Mouse (Mus musculus) megakaryocyte, embryonic 14.5 days (primary cell): ENCODE data around the gene Gpr142. TPM values are rescaled to one million over a fixed set of nuclear protein-coding genes. Genes with fewer than 3 reads are reported as not detected.

Experiments
- H3K27me3 ChIP-seq: replicated peaks from 2 replicates; pipeline ENCODE3; 2012; ENCODE audit warnings: inconsistent platforms
- H3K36me3 ChIP-seq: replicated peaks from 2 replicates; pipeline ENCODE3; 2012; ENCODE audit warnings: low read length, inconsistent platforms, mixed read lengths
- H3K4me1 ChIP-seq: 2 replicates; pipeline ENCODE4 v1.6.1; 2012; ENCODE audit warnings: inconsistent platforms
- H3K4me3 ChIP-seq: replicated peaks from 2 replicates; pipeline ENCODE3; 2012; ENCODE audit warnings: moderate library complexity, mild to moderate bottlenecking, inconsistent platforms
- H3K9me3 ChIP-seq: 2 replicates; pipeline ENCODE4 v1.6.1; 2012; ENCODE audit warnings: inconsistent platforms
- FLI1 ChIP-seq: IDR thresholded peaks from 2 replicates; pipeline ENCODE4 v1.6.1; 2012; ENCODE audit warnings: low read length, inconsistent platforms, mixed read lengths
- GATA1 ChIP-seq: IDR thresholded peaks from 3 replicates; pipeline ENCODE4 v1.6.1; 2012; ENCODE audit warnings: mixed read lengths, low read length, inconsistent platforms, borderline replicate concordance
- polyA plus RNA-seq: library from polyadenylated mRNA; stranded (reverse); fragments of >175 nt; gene quantifications from 2 replicates; pipeline ENCODE4 v1.2.3, GENCODE M21; 2012; ENCODE audit warnings: low replicate concordance; ENCODE audit not compliant: insufficient read depth

The Gpr142 gene
- polyA plus RNA-seq, 1 experiment = not detected

DNA sequence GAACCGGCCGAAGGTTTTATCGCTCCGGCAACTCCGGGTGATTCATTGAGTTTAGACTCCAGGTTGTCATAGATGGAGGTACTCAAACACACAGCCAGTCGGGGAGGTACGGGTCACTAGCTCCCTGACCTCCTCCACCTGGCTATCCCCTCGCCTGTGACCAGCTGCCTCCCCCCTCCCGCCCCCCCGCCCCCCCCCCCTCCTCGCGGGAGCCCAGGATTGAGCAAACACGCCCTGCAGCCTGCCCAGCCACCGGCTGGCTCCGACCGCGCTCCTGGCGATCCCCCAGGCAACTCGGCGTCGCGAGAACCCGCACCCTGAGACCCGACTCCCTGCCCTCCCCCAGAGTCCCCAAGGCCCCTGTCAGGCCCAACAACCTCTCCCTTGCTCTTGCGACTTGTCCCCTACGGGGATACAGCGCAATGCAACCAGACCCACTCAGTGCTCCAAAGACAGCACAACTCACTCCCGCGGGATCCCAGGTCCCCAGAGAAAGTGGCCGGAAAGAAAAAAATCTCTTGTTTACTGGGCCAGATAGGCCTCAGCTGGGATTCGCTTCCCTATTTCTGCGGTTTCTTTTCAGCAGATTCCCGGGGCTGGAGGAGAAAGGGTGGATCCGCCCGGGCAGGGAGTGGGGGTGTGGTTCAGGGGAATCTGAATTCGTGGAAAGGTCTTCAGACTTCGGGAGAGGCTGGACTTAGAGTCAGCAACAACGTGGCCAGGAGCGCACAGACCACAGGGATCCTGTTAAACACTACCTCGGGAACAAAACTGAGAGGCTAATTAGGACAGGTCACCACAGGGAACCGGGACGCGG, 51.9 kb downstream of the Gpr142 start, which contains the start of gene Gprc5c:
Gene Gprc5c, plus strand, starts transcription at position 701 of the 817 bp plus-strand sequence.
- peaks cover 3% of the 10 kb centered on the region for H3K36me3 ChIP-seq
- peaks cover 64% of the 10 kb centered on the region for H3K27me3 ChIP-seq
- no peak for TF ChIP-seq FLI1
- TF ChIP-seq GATA1 = no peak
- H3K4me1 ChIP-seq = peaks cover 79% of the 10 kb centered on the region
- H3K9me3 ChIP-seq = no peaks in the 10 kb centered on the region
- H3K4me3 ChIP-seq = peak within 1 kb of the TSS; percentile 96

DNA sequence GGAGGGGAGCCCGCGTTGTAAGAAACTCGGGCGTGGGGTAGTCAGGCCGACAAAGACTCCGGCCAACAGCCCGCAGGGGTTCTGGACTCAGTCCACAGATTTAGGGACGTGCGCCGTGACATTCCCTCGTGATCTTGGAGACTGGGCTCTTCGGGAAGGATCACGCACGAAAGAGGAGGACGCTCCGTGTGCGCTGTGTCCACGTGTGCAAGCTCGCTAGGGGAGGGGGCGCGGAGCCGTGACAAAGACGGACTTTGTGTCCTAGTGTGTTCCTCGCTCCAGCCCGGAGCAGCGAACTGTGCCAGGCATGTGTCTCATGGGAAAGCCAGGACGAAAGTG, 52.5 kb downstream of the Gpr142 start:
- no peak for TF ChIP-seq GATA1
- no peak for TF ChIP-seq FLI1
- peak overlapping the region; percentile 96 for H3K4me3 ChIP-seq

DNA sequence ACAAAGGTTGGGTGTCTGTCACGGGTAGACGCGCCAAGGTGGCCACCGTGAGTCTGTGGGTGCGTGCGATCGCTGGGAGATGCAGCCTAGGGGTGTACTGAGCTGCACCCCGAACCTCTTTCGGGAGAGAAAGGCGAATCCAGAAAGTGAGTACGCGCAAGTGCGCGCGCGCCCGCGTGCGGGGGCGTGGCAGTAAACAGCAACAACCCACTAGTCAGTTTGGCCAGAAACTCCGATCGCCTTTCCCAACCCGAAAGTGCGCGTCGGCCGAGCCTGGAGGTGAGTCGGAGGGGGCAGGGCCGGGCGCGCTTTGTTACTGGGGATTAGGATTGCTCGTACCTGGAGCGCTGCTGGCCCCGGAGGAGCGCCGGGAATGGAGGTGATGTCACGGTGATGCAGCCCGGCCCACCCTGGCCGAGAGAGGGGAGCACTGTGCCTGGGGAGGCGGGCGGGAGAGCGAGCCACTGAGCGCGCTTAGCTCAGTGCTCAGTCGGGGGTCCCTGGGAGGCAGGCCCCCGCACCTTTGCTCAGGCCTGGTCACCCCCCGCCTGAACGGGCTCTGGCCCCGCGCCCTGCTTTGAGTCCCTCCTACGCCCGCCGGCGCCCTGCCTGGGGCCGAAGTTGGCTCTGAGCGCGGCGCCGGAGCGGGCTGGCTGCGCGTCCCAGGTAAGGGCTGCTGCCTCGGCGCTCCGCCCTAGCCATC, 53.0 kb downstream of the Gpr142 start:
- H3K4me1 ChIP-seq = peaks cover 68% of the 10 kb centered on the region
- H3K9me3 ChIP-seq = no peaks in the 10 kb centered on the region; the same call in 1 of the 2 replicates
- peaks cover 66% of the 10 kb centered on the region for H3K27me3 ChIP-seq
- peaks cover 6% of the 10 kb centered on the region for H3K36me3 ChIP-seq
- TF ChIP-seq GATA1 (no peak), FLI1 (no peak)
- H3K4me3 ChIP-seq = peak overlapping the region; percentile 96

More for the DNA sequence above, 52.5 kb downstream of the Gpr142 start:
- peaks cover 64% of the 10 kb centered on the region for H3K27me3 ChIP-seq
- H3K4me1 ChIP-seq = peaks cover 73% of the 10 kb centered on the region
- peaks cover 3% of the 10 kb centered on the region for H3K36me3 ChIP-seq
- no peaks in the 10 kb centered on the region for H3K9me3 ChIP-seq

DNA sequence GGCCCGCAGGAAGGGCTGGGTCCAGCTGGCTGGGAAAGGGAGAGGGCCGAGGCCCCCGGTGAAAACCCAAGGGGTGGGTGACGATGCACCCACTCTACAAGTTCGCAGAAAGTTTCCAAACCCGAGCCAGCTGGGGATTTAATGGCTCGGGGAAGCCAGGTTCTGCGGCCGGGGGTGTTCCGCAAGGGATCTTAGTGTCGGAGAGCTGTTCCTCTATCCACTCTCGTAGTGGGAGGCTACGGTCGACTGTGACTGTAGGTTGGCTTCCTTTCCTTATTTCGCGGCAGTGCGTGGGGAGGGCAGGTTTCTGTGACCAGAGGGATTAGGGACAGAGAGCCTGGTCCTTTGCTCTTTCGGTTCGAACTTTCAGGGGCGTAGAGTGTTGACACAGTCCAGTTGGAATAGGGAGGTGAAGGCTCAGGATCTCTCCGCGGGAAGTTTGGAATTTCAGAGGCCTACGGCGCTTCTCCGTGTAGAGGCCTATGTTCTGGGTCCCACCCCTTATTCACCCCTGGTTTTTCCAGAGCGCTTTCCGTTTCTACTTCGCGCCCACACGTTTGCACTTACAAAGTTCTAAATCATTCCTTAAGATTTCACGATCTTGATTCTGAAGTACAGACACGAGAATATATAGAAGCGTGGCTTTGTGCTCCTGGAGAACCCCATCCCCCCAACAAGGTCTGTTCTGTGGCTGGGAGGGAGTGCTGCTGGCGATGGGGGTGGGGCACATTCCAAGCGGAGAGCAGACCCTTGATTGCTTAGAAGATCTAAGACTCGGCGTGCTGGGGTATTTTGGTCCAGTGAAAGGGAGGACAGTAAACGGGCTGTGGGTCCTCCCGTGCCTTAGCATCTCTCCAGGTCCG, 53.8 kb downstream of the Gpr142 start:
- TF ChIP-seq GATA1 (no peak), FLI1 (no peak)
- H3K4me3 ChIP-seq = peak overlapping the region; percentile 96

DNA sequence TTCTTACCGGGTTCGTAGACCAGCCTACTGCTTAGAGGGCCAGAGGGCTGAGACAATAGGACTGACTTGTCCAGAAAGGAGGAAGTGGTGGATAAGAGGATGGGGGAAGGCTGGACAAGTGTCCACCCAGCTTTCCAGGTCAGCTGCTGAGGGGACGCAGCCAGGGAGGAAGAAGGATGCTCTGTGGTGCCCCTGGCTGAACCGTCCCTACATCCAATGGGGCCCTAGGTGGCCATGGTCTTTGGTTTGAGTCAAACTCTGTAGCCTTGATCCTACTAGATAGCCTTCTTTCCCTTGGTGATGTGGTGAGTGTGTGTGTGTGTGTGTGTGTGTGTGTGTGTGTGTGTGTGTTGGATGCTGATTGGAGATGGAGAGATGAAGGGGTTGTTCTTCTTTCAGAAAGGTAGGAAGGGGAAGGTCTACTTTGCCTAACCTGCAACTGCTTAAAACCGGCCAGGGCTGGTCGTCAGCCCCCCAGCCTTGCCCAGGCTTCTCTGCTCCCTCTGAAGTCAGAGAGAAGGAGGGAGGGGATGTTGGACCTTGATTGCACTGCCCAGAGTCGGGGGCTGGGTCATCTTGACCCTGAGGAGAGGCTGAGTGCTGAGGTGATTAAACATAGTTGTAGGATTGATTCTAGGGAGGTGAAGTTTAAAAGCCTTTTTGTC, 54.6 kb downstream of the Gpr142 start:
- Histone ChIP-seq H3K27me3 (peaks cover 66% of the 10 kb centered on the region), H3K36me3 (peaks cover 9% of the 10 kb centered on the region), H3K4me3 (peak overlapping the region; percentile 96), H3K9me3 (peaks cover 9% of the 10 kb centered on the region), H3K4me1 (peaks cover 56% of the 10 kb centered on the region)
- TF ChIP-seq GATA1 = no peak
- no peak for TF ChIP-seq FLI1

More for the DNA sequence above, 53.8 kb downstream of the Gpr142 start:
- H3K4me1 ChIP-seq = peaks cover 60% of the 10 kb centered on the region
- H3K36me3 ChIP-seq = peaks cover 9% of the 10 kb centered on the region
- peaks cover 7% of the 10 kb centered on the region for H3K9me3 ChIP-seq
- peaks cover 66% of the 10 kb centered on the region for H3K27me3 ChIP-seq

GRCm38 (mm10) chr11:114854581-114854980, 55.9 kb downstream of the Gpr142 start:
- Histone ChIP-seq H3K36me3 (peaks cover 14% of the 10 kb centered on the region), H3K9me3 (peaks cover 14% of the 10 kb centered on the region), H3K4me3 (peak overlapping the region; percentile 26), H3K27me3 (peaks cover 58% of the 10 kb centered on the region), H3K4me1 (peaks cover 54% of the 10 kb centered on the region)
- TF ChIP-seq FLI1 (no peak), GATA1 (no peak)

- Histone ChIP-seq H3K36me3 (peaks cover 14% of the 10 kb centered on the region), H3K27me3 (peaks cover 45% of the 10 kb centered on the region), H3K4me3 (no peak overlapping the region), H3K9me3 (peaks cover 14% of the 10 kb centered on the region), H3K4me1 (peaks cover 49% of the 10 kb centered on the region)
- no peak for TF ChIP-seq FLI1
- no peak for TF ChIP-seq GATA1
These were observed 57.4 kb downstream of the Gpr142 start for GRCm38 (mm10) chr11:114856125-114856524.

Other genes starting within 250 kb of the Gpr142 start
- 64.8 and 417 TPM in 2 replicates for gene Rpl38, start 130.4 kb upstream of the Gpr142 start, polyA plus RNA-seq
- gene Ttyh2, start 123.5 kb upstream of the Gpr142 start, polyA plus RNA-seq = 2.7 and 5.8 TPM in 2 replicates
- gene Dnaic2, start 71.5 kb upstream of the Gpr142 start, polyA plus RNA-seq = 7.0 TPM in 1 of 2 replicates, not detected in the other
- 2.7 and 4.2 TPM in 2 replicates for gene Kif19a, start 33.5 kb upstream of the Gpr142 start, polyA plus RNA-seq
- gene Btbd17, start 3.0 kb upstream of the Gpr142 start, polyA plus RNA-seq = 0.04 TPM in 1 of 2 replicates, not detected in the other
- gene Gprc5c, start 52.2 kb downstream of the Gpr142 start, polyA plus RNA-seq = 3.2 and 4.8 TPM in 2 replicates
- 3.4 and 3.6 TPM in 2 replicates for gene Cd300a, start 91.1 kb downstream of the Gpr142 start, polyA plus RNA-seq
- gene Cd300lb, start 135.5 kb downstream of the Gpr142 start, polyA plus RNA-seq = 1.3 TPM in 1 of 2 replicates, not detected in the other
- not detected in 2 replicates for gene Cd300c, start 170.2 kb downstream of the Gpr142 start, polyA plus RNA-seq
- gene Cd300ld, start 191.0 kb downstream of the Gpr142 start, polyA plus RNA-seq = 0.63 TPM in 1 of 2 replicates, not detected in the other
- 3.5 TPM in 1 of 2 replicates, not detected in the other for gene Cd300c2, start 203.0 kb downstream of the Gpr142 start, polyA plus RNA-seq
- gene Cd300ld2, start 217.3 kb downstream of the Gpr142 start, polyA plus RNA-seq = not detected in 2 replicates
- not detected in 2 replicates for gene Cd300ld4, start 228.1 kb downstream of the Gpr142 start, polyA plus RNA-seq
- gene Cd300ld5, start 238.8 kb downstream of the Gpr142 start, polyA plus RNA-seq = not detected in 2 replicates
- 1.1 TPM in 1 of 2 replicates, not detected in the other for gene Cd300ld3, start 249.5 kb downstream of the Gpr142 start, polyA plus RNA-seq